In the genomic region with DNA sequence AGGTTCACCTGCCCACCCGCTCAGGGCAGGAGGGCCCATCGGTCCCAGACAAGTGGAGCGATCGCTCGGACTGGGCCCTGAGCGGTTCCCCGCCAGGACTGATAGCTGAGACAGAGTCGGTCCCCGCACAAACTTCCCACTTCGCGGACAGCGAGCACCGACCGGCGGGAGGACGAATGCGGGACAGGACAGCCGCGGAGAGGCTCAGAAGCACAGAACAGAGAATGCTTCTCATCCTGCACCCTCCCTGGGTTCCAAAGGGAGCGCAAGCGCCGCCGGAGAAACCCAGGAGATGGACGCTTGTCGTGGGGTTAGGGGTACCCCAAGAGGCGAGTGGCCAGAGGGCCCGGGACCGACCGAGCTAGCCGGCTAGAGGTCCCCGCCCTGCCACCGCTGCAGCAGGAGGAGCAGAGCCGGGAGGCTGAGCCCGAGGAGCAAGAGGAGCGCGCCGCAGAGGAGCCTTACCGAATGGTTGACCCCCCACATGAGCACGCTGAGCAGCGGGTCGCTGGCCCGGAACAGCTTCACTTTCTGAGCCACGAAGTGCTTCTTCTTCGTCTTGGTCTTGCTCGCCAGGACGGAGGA, we compare ENCODE assay signal across 8 mouse cellular contexts. TPM values are rescaled to one million over a fixed set of nuclear protein-coding genes. Genes with fewer than 3 reads are reported as not detected.
DNase-seq lines count a peak whose midpoint lies in the region; ATAC-seq and TF ChIP-seq lines count a peak whose summit lies in the region.

No protein-coding gene starts in this region.

- under 1% methylated on average over 46 of the region's 46 CpGs for WGBS in cerebellum, adult 2 months
- WGBS in bone marrow, adult 2 months, result under 1% methylated on average over 46 of the region's 46 CpGs
- under 1% methylated on average over 46 of the region's 46 CpGs for WGBS in forebrain, embryonic 15.5 days
- WGBS in hindbrain, embryonic 12.5 days, result under 1% methylated on average over 46 of the region's 46 CpGs

- peak; percentile 58 to 74 for DNase-seq in cerebellum, adult 2 months
- DNase-seq in cerebellum, adult 11-12 months, result no peak
- DNase-seq in left cerebral cortex, adult 8-10 months (ENCODE audit: low spot score in 2 of 2), result peak; percentile 20 to 48
- peak; percentile 59 for DNase-seq in mesoderm, embryonic 11.5 days (ENCODE audit: low read depth, low spot score)
- peak; percentile 11 for DNase-seq in skeletal muscle tissue, adult 2 months (ENCODE audit: low read depth, low spot score)

- H3K27ac ChIP-seq in cerebellum, adult 2 months (ENCODE audit: insufficient read depth, low read length), result peak overlapping the region; percentile 13; the same call in 1 of the 2 replicates
- H3K27ac ChIP-seq in bone marrow, adult 2 months (ENCODE audit: control insufficient read depth, insufficient read depth, low read depth, low read length, poor library complexity), result peak overlapping the region; percentile 100
- peak overlapping the region; percentile 88 for H3K27ac ChIP-seq in forebrain, embryonic 15.5 days (replicated peaks)
- peak overlapping the region; percentile 93 for H3K27ac ChIP-seq in hindbrain, embryonic 12.5 days

- TF ChIP-seq POLR2A in cerebellum, adult 2 months (IDR thresholded peaks at IDR 0.05; ENCODE audit: borderline replicate concordance, insufficient read depth, low read length), result no peak
- peak; percentile 7; the same call in 1 of the 2 replicates for TF ChIP-seq POLR2A in bone marrow, adult 2 months (IDR thresholded peaks at IDR 0.05; ENCODE audit: borderline replicate concordance, control insufficient read depth, low read depth, low read length)

- H3K36me3 ChIP-seq in forebrain, embryonic 15.5 days, result no peaks in the 10 kb centered on the region
- H3K36me3 ChIP-seq in hindbrain, embryonic 12.5 days, result no peaks in the 10 kb centered on the region

- H3K4me1 ChIP-seq in cerebellum, adult 2 months (ENCODE audit: control insufficient read depth, insufficient read depth, low read length), result no peaks in the 10 kb centered on the region
- peaks cover 1% of the 10 kb centered on the region for H3K4me1 ChIP-seq in bone marrow, adult 2 months (ENCODE audit: control insufficient read depth, insufficient read depth, low read length)
- peaks cover 20% of the 10 kb centered on the region for H3K4me1 ChIP-seq in forebrain, embryonic 15.5 days
- H3K4me1 ChIP-seq in hindbrain, embryonic 12.5 days, result peaks cover 17% of the 10 kb centered on the region

- H3K9me3 ChIP-seq in forebrain, embryonic 15.5 days, result no peaks in the 10 kb centered on the region
- no peaks in the 10 kb centered on the region for H3K9me3 ChIP-seq in hindbrain, embryonic 12.5 days (replicated peaks)

- TF ChIP-seq CTCF in cerebellum, adult 2 months (IDR thresholded peaks at IDR 0.05; ENCODE audit: borderline replicate concordance, insufficient read depth, low read depth, low read length), result no peak
- TF ChIP-seq CTCF in bone marrow, adult 2 months (IDR thresholded peaks at IDR 0.05; ENCODE audit: control insufficient read depth, insufficient read depth, low read length), result no peak

- peak; percentile 83 for ATAC-seq in forebrain, embryonic 15.5 days (replicated peaks)
- ATAC-seq in hindbrain, embryonic 12.5 days (ENCODE audit: low FRiP score), result peak; percentile 84

- H3K27me3 ChIP-seq in cerebellum, adult 2 months (ENCODE audit: control insufficient read depth, insufficient read depth, low read length), result no peaks in the 10 kb centered on the region
- H3K27me3 ChIP-seq in forebrain, embryonic 15.5 days, result no peaks in the 10 kb centered on the region
- no peaks in the 10 kb centered on the region for H3K27me3 ChIP-seq in hindbrain, embryonic 12.5 days

- peak overlapping the region; percentile 92 for H3K4me2 ChIP-seq in forebrain, embryonic 15.5 days (replicated peaks)
- H3K4me2 ChIP-seq in hindbrain, embryonic 12.5 days (replicated peaks), result peak overlapping the region; percentile 96

- H3K9ac ChIP-seq in forebrain, embryonic 15.5 days (replicated peaks), result peak overlapping the region; percentile 89
- H3K9ac ChIP-seq in hindbrain, embryonic 12.5 days, result peak overlapping the region; percentile 81

- peak overlapping the region; percentile 73 for H3K4me3 ChIP-seq in cerebellum, adult 2 months (replicated peaks; ENCODE audit: insufficient read depth, low read depth, low read length)
- H3K4me3 ChIP-seq in bone marrow, adult 2 months (replicated peaks; ENCODE audit: control insufficient read depth, low read depth, low read length), result peak overlapping the region; percentile 94
- H3K4me3 ChIP-seq in forebrain, embryonic 15.5 days, result peak overlapping the region; percentile 76
- peak overlapping the region; percentile 79 for H3K4me3 ChIP-seq in hindbrain, embryonic 12.5 days

RNA-seq across cellular contexts. Expression of a gene that starts 0.4 kb away (rescaled TPM):
- 67.8 and 78.1 TPM in 2 replicates for polyA plus RNA-seq in cerebellum, adult 2 months (2012; rRNA removed)
- 37.2 and 46.7 TPM in 2 replicates for polyA plus RNA-seq in bone marrow, adult 2 months (2011; ENCODE audit: insufficient read depth, insufficient read length, low replicate concordance, missing spikeins)
- polyA plus RNA-seq in forebrain, embryonic 15.5 days (2015; fragmentation: Nextera tagmentation; extraction: Ambion mirVana), result 11.1 and 11.8 TPM in 2 replicates
- polyA plus RNA-seq in hindbrain, embryonic 12.5 days (2016; fragmentation: Nextera tagmentation; extraction: Ambion mirVana), result 12.5 and 15.4 TPM in 2 replicates
- total RNA-seq in left cerebral cortex, adult 8-10 months (2022), result 10 to 100 TPM; 61.9 to 66.5 (median 64.9) TPM

RNA-seq across cellular contexts. Expression of a gene that starts 0.7 kb away (rescaled TPM):
- polyA plus RNA-seq in cerebellum, adult 2 months (2012; rRNA removed), result 0.89 and 0.98 TPM in 2 replicates
- 2.4 TPM in 1 of 2 replicates, not detected in the other for polyA plus RNA-seq in bone marrow, adult 2 months (2011; ENCODE audit: insufficient read depth, insufficient read length, low replicate concordance, missing spikeins)
- 0.24 and 0.38 TPM in 2 replicates for polyA plus RNA-seq in forebrain, embryonic 15.5 days (2015; fragmentation: Nextera tagmentation; extraction: Ambion mirVana)
- 0.37 and 0.73 TPM in 2 replicates for polyA plus RNA-seq in hindbrain, embryonic 12.5 days (2016; fragmentation: Nextera tagmentation; extraction: Ambion mirVana)
- total RNA-seq in left cerebral cortex, adult 8-10 months (2022), result 1 to 10 TPM; 1.1 to 2.5 (median 1.2) TPM

Comparison
In these comparisons a context has a peak if more than half of its experiments do, and no peak if none do; other contexts are left out.
1. H3K27ac ChIP-seq: peak in every context shown above with its lines; median percentile 100 in bone marrow, adult 2 months; 93 in hindbrain, embryonic 12.5 days; 88 in forebrain, embryonic 15.5 days; 13 in cerebellum, adult 2 months.